Mouse (Mus musculus): ENCODE measurements around the gene St6galnac5. TPM values are rescaled to one million over a fixed set of nuclear protein-coding genes. Genes with fewer than 3 reads are reported as not detected.

Gene St6galnac5
- polyA plus RNA-seq, 1 experiment from 2014 or later = 0.12 TPM

DNA sequence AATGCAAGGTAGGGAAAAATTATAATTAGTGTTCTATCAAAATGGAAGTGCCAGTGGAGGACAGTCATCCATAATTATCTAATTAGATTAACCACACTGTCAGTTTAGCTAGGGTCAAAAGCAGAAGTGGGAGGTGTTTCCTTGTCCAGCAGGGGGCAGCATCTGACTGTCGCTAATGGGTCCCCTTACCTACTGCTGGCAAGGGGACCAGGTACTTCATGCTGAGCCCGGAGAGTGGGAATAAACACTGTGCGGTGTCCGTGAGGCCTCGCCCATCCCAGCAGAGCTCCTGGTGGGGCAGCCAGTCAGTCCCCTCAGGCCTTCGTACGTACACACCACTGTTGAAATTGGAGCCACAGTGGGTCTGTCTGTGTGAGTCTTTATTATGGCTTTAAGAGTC lies 198.3 kb downstream of the St6galnac5 start:
- no peak for ATAC-seq (ENCODE audit: insufficient number of reproducible peaks, insufficient read depth, low FRiP score, low read depth)
- WGBS = 24% methylated on average over 7 of the region's 7 CpGs
- H3K4me3 ChIP-seq (ENCODE audit: control insufficient read depth in 1 of 2, insufficient read depth in 1 of 2, low read depth in 1 of 2, low read length in 2 of 2) = no peak overlapping the region

DNA sequence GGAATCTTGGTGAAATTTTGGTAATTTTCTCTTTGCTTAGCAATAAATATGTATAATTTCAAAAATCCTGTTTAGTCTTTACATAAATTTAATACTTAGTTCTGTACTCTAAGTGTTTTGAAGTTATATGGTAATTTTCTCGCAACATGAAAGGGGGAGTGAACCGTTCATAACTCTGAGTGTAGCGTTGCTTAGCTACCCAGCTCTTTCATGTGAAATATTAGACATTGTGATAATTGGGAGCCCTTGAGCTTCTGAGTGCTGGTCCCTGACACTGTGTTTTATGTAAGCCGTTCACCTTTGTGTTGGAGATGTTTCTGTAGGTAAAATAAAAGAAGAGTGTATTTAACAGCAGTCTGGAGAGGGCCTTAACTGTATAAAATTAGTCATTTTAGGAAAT lies 202.2 kb downstream of the St6galnac5 start:
- Histone ChIP-seq H3K4me3 (ENCODE audit: control insufficient read depth in 1 of 2, insufficient read depth in 1 of 2, low read depth in 1 of 2, low read length in 2 of 2) (no peak overlapping the region), H3K27me3 (ENCODE audit: control insufficient read depth, insufficient read depth, low read length) (no peaks in the 10 kb centered on the region), H3K36me3 (ENCODE audit: control insufficient read depth, insufficient read depth, low read length) (0 out of 2 replicates have a peak, but pooled peaks cover 6% of the 10 kb centered on the region), H3K4me2 (ENCODE audit: low read length) (no peak overlapping the region), H3K27ac (replicated peaks in 1 of 2; ENCODE audit: control insufficient read depth in 1 of 2, insufficient read depth in 1 of 2, low read depth in 2 of 2, low read length in 2 of 2) (no peak overlapping the region), H3K4me1 (ENCODE audit: control insufficient read depth in 2 of 2, insufficient read depth in 2 of 2, low read length in 2 of 2) (no peaks in the 10 kb centered on the region), H3K9ac (ENCODE audit: low read length) (no peak overlapping the region), H3K9me3 (ENCODE audit: control insufficient read depth, low read length) (no peaks in the 10 kb centered on the region)
- 87% methylated on average over 4 of the region's 4 CpGs for WGBS
- no peak for ATAC-seq (ENCODE audit: insufficient number of reproducible peaks, insufficient read depth, low FRiP score, low read depth)

More for the DNA sequence above, 198.3 kb downstream of the St6galnac5 start:
- Histone ChIP-seq H3K9ac (ENCODE audit: low read length) (no peak overlapping the region), H3K27me3 (ENCODE audit: control insufficient read depth, insufficient read depth, low read length) (no peaks in the 10 kb centered on the region), H3K4me1 (ENCODE audit: control insufficient read depth in 2 of 2, insufficient read depth in 2 of 2, low read length in 2 of 2) (no peaks in the 10 kb centered on the region), H3K9me3 (ENCODE audit: control insufficient read depth, low read length) (no peaks in the 10 kb centered on the region), H3K4me2 (ENCODE audit: low read length) (no peak overlapping the region), H3K36me3 (ENCODE audit: control insufficient read depth, insufficient read depth, low read length) (peaks cover 14% of the 10 kb centered on the region), H3K27ac (replicated peaks in 1 of 2; ENCODE audit: control insufficient read depth in 1 of 2, insufficient read depth in 1 of 2, low read depth in 2 of 2, low read length in 2 of 2) (no peak overlapping the region)

DNA sequence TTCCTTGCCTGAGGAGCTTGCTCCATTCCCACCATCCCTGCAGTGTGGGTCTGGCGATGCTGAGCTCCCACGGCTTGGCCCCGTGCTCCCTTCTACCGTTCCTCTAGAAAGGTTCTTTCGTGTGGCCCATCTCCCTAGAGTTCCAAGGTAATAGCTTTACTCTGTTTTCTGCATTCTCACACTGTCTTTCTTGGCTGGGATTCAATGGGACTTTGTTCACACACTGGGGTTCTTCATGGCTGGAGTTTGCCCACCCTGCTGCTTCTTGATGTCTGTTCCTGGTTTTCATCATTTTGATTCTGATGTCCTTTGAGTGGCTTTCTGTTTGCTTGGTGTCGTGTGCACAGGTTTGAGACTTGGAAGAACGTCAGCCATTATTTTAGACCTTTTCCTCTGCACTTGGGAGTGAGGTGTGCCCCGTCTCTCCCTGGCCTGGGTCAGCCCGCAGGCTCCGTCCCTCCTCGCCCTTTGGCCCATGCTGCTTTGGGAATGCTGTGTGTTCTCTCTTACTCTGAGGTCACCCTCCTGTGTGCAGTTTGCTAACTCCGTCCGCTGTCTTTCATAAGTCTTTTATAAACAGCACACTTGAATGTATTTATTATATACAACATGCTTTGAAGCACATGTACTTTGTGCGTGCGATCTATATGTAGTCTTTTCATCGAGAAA lies 205.0 kb downstream of the St6galnac5 start:
- Histone ChIP-seq H3K9me3 (ENCODE audit: control insufficient read depth, low read length) (no peaks in the 10 kb centered on the region), H3K4me1 (ENCODE audit: control insufficient read depth in 2 of 2, insufficient read depth in 2 of 2, low read length in 2 of 2) (no peaks in the 10 kb centered on the region), H3K36me3 (ENCODE audit: control insufficient read depth, insufficient read depth, low read length) (0 out of 2 replicates have a peak, but pooled peaks cover 11% of the 10 kb centered on the region), H3K27me3 (ENCODE audit: control insufficient read depth, insufficient read depth, low read length) (no peaks in the 10 kb centered on the region), H3K4me2 (ENCODE audit: low read length) (no peak overlapping the region), H3K27ac (replicated peaks in 1 of 2; ENCODE audit: control insufficient read depth in 1 of 2, insufficient read depth in 1 of 2, low read depth in 2 of 2, low read length in 2 of 2) (no peak overlapping the region), H3K4me3 (ENCODE audit: control insufficient read depth in 1 of 2, insufficient read depth in 1 of 2, low read depth in 1 of 2, low read length in 2 of 2) (no peak overlapping the region), H3K9ac (ENCODE audit: low read length) (no peak overlapping the region)
- no peak for ATAC-seq (ENCODE audit: insufficient number of reproducible peaks, insufficient read depth, low FRiP score, low read depth)
- WGBS = 81% methylated on average over 16 of the region's 16 CpGs

GRCm38 (mm10) chr3:152776363-152776762 lies 205.7 kb downstream of the St6galnac5 start:
- ATAC-seq (ENCODE audit: insufficient number of reproducible peaks, insufficient read depth, low FRiP score, low read depth) = no peak
- Histone ChIP-seq H3K27me3 (ENCODE audit: control insufficient read depth, insufficient read depth, low read length) (no peaks in the 10 kb centered on the region), H3K9me3 (ENCODE audit: control insufficient read depth, low read length) (no peaks in the 10 kb centered on the region), H3K4me2 (ENCODE audit: low read length) (no peak overlapping the region), H3K4me1 (ENCODE audit: control insufficient read depth in 2 of 2, insufficient read depth in 2 of 2, low read length in 2 of 2) (no peaks in the 10 kb centered on the region), H3K9ac (ENCODE audit: low read length) (no peak overlapping the region), H3K27ac (replicated peaks in 1 of 2; ENCODE audit: control insufficient read depth in 1 of 2, insufficient read depth in 1 of 2, low read depth in 2 of 2, low read length in 2 of 2) (no peak overlapping the region), H3K4me3 (ENCODE audit: control insufficient read depth in 1 of 2, insufficient read depth in 1 of 2, low read depth in 1 of 2, low read length in 2 of 2) (no peak overlapping the region), H3K36me3 (ENCODE audit: control insufficient read depth, insufficient read depth, low read length) (0 out of 2 replicates have a peak, but pooled peaks cover 11% of the 10 kb centered on the region)
- 80% methylated on average over 6 of the region's 6 CpGs for WGBS

GRCm38 (mm10) chr3:152770056-152770455 lies 212.0 kb downstream of the St6galnac5 start:
- H3K9me3 ChIP-seq (ENCODE audit: control insufficient read depth, low read length) = no peaks in the 10 kb centered on the region
- 74% methylated on average over 6 of the region's 6 CpGs for WGBS
- peaks cover 1 to 3% of the 10 kb centered on the region in 2 experiments; a peak in 2 of 4 replicates for H3K4me1 ChIP-seq (ENCODE audit: control insufficient read depth in 2 of 2, insufficient read depth in 2 of 2, low read length in 2 of 2)
- peaks cover 23% of the 10 kb centered on the region for H3K36me3 ChIP-seq (ENCODE audit: control insufficient read depth, insufficient read depth, low read length)
- H3K4me3 ChIP-seq (ENCODE audit: control insufficient read depth in 1 of 2, insufficient read depth in 1 of 2, low read depth in 1 of 2, low read length in 2 of 2) = no peak overlapping the region
- H3K4me2 ChIP-seq (ENCODE audit: low read length) = no peak overlapping the region
- no peak overlapping the region for H3K9ac ChIP-seq (ENCODE audit: low read length)
- ATAC-seq (ENCODE audit: insufficient number of reproducible peaks, insufficient read depth, low FRiP score, low read depth) = no peak
- H3K27ac ChIP-seq (replicated peaks in 1 of 2; ENCODE audit: control insufficient read depth in 1 of 2, insufficient read depth in 1 of 2, low read depth in 2 of 2, low read length in 2 of 2) = no peak overlapping the region
- H3K27me3 ChIP-seq (ENCODE audit: control insufficient read depth, insufficient read depth, low read length) = no peaks in the 10 kb centered on the region

DNA sequence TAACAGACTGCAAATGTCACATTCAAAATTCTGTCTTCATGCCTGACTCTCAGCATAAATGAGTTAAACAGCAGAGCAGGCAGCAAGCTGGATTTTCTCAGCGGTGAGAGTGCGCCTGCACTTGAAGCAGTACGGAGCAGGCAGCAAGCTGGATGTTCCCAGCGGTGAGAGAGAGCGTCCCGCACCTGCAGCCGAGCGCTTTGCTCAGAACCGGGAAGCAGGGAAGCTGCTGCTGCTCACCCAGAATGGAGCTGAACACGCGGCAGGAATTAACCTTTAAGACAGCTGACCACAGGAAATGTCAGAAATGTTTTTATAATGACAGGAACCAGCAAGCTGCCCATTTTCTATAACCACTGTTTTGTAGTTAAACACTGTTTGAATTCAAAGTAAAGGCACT lies 214.6 kb downstream of the St6galnac5 start:
- H3K4me2 ChIP-seq (ENCODE audit: low read length) = no peak overlapping the region
- peaks cover 17% of the 10 kb centered on the region for H3K36me3 ChIP-seq (ENCODE audit: control insufficient read depth, insufficient read depth, low read length)
- no peaks in the 10 kb centered on the region for H3K27me3 ChIP-seq (ENCODE audit: control insufficient read depth, insufficient read depth, low read length)
- no peak overlapping the region for H3K9ac ChIP-seq (ENCODE audit: low read length)
- no peak overlapping the region for H3K27ac ChIP-seq (replicated peaks in 1 of 2; ENCODE audit: control insufficient read depth in 1 of 2, insufficient read depth in 1 of 2, low read depth in 2 of 2, low read length in 2 of 2)
- 55% methylated on average over 11 of the region's 11 CpGs for WGBS
- H3K4me1 ChIP-seq (ENCODE audit: control insufficient read depth in 2 of 2, insufficient read depth in 2 of 2, low read length in 2 of 2) = peaks cover 11 to 16% of the 10 kb centered on the region in 2 experiments
- H3K4me3 ChIP-seq (ENCODE audit: control insufficient read depth in 1 of 2, insufficient read depth in 1 of 2, low read depth in 1 of 2, low read length in 2 of 2) = no peak overlapping the region
- no peaks in the 10 kb centered on the region for H3K9me3 ChIP-seq (ENCODE audit: control insufficient read depth, low read length)
- ATAC-seq (ENCODE audit: insufficient number of reproducible peaks, insufficient read depth, low FRiP score, low read depth) = no peak

Data from heart, embryonic 14.5 days (tissue).